Mouse (Mus musculus) midbrain, postnatal 0 days (tissue): ENCODE data around the gene Dffa. TPM values are rescaled to one million over a fixed set of nuclear protein-coding genes. Genes with fewer than 3 reads are reported as not detected.

ENCODE experiments used
- ATAC-seq: fragments of 200-750 bp; cut with Nextera tagmentation; 2 replicates; pipeline ENCODE4 v1.8.0; 2017; ENCODE audit warnings: moderate number of reproducible peaks, mild to moderate bottlenecking, moderate TSS enrichment, moderate library complexity; ENCODE audit not compliant: low FRiP score
- DNase-seq: peaks from one replicate; pipeline ENCODE4 v3.0.0-alpha.2; 2015; ENCODE audit warnings: low spot score
- H3K27ac ChIP-seq: fragments of 300-500 bp; sonication (generic); 2 replicates; pipeline ENCODE4 v1.5.1; 2014; ENCODE audit warnings: low read depth, mild to moderate bottlenecking, low read length, mixed read lengths
- H3K27me3 ChIP-seq: fragments of 300-500 bp; sonication (generic); 2 replicates; pipeline ENCODE4 v1.6.1; 2014; ENCODE audit warnings: low read length, control low read depth, mixed read lengths; ENCODE audit not compliant: insufficient read depth
- H3K36me3 ChIP-seq: fragments of 300-500 bp; sonication (generic); 2 replicates; pipeline ENCODE4 v1.6.1; 2014; ENCODE audit warnings: low read length, control low read depth, mixed read lengths; ENCODE audit not compliant: insufficient read depth
- H3K4me1 ChIP-seq: fragments of 300-500 bp; sonication (generic); 2 replicates; pipeline ENCODE4 v1.6.1; 2014; ENCODE audit warnings: mild to moderate bottlenecking, control low read depth, antibody characterized with exemption, low read length, mixed read lengths; ENCODE audit not compliant: insufficient read depth
- H3K4me2 ChIP-seq: fragments of 300-500 bp; sonication (generic); 2 replicates; pipeline ENCODE4 v1.6.1; 2014; ENCODE audit warnings: low read depth, mild to moderate bottlenecking, low read length, mixed read lengths; ENCODE audit not compliant: poor library complexity, severe bottlenecking
- H3K4me3 ChIP-seq: fragments of 300-500 bp; sonication (generic); 2 replicates; pipeline ENCODE4 v1.5.1; 2014; ENCODE audit warnings: low read depth, mild to moderate bottlenecking, low read length, moderate library complexity
- H3K9ac ChIP-seq: fragments of 300-500 bp; sonication (generic); replicated peaks from 2 replicates; pipeline ENCODE4 v1.6.1; 2014; ENCODE audit warnings: mild to moderate bottlenecking, low read length, moderate library complexity, mixed read lengths; ENCODE audit not compliant: poor library complexity, severe bottlenecking
- H3K9me3 ChIP-seq: fragments of 300-500 bp; sonication (generic); 2 replicates; pipeline ENCODE4 v1.6.1; 2016; ENCODE audit warnings: low read length, control low read depth
- CTCF ChIP-seq: IDR thresholded peaks from 2 replicates; pipeline ENCODE4 v1.5.1; 2016; ENCODE audit warnings: antibody characterized with exemption, mild to moderate bottlenecking
- WGBS: fragments of 180-500 bp; shearing (Covaris S2); extraction: QIAGEN DNeasy Blood & Tissue Kit; methylation state at CpG from one replicate; pipeline ENCODE4 v1.1.7; 2014; 5-methylcytosine and 5-hydroxymethylcytosine counted together
- polyA plus RNA-seq: library from polyadenylated mRNA; unstranded; fragments of >200 nt; fragmentation: Nextera tagmentation; extraction: Ambion mirVana; gene quantifications from 2 replicates; pipeline ENCODE4 v1.2.1, GENCODE M21; 2015
- total RNA-seq: library from RNA; depleted of rRNA; stranded (reverse); fragments of >200 nt; gene quantifications from 2 replicates; pipeline ENCODE4 v1.2.3, GENCODE M21; 2014

Dffa gene
- total and polyA plus RNA-seq, 2 experiments from 2014 or later = 10.5 to 23.3 TPM

DNA sequence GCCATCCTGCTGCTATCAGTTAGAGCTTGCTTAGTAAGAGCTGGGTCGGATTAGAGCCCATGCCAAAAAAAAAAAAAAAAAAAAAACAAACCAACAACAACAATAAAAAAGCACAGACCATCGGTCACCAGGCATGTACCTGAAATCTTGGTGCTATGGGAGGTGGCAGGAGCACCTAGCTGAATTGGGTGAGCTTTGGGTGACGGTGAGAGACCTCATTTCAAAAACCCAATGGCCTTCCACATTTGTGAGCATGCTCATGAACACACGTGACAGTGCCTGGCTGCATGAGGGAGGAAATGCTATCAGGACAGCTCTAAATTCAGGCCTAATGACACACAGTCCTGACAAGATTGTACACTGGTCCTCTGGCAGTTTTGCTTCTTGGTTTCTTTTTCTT lies 44.1 kb downstream of the Dffa start:
- no peak for DNase-seq
- TF ChIP-seq CTCF = no peak
- Histone ChIP-seq H3K4me2 (no peak overlapping the region), H3K4me3 (no peak overlapping the region), H3K27ac (no peak overlapping the region), H3K9me3 (no peaks in the 10 kb centered on the region), H3K27me3 (no peaks in the 10 kb centered on the region), H3K36me3 (peaks cover 36% of the 10 kb centered on the region), H3K9ac (no peak overlapping the region), H3K4me1 (no peaks in the 10 kb centered on the region)
- no peak for ATAC-seq
- 83% methylated on average over 4 of the region's 4 CpGs for WGBS

DNA sequence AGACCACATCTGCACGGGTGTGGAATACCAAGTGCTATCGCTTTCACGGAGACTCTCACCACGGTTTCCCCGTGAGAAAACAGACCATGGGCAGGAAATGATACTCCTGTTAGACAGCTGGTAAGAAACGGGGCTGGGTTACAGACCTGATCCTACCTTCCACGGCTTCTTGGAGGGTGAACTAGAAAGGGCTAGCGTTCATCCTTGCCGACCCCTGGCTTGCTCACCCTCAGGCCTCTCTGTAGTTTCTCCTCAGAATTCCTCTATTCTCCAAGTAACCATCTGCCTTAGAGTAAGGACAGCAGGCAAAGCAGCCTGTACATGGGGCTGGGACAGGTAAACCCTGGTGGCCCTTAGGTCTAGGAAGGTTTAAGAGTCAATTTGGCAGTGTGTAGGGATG lies 45.2 kb downstream of the Dffa start:
- no peak overlapping the region for H3K4me2 ChIP-seq
- H3K9me3 ChIP-seq = no peaks in the 10 kb centered on the region
- H3K4me3 ChIP-seq = no peak overlapping the region
- DNase-seq (no peak), ATAC-seq (no peak)
- no peak overlapping the region for H3K9ac ChIP-seq
- 83% methylated on average over 9 of the region's 9 CpGs for WGBS
- no peaks in the 10 kb centered on the region for H3K4me1 ChIP-seq
- no peak overlapping the region for H3K27ac ChIP-seq
- H3K27me3 ChIP-seq = no peaks in the 10 kb centered on the region
- H3K36me3 ChIP-seq = peaks cover 46% of the 10 kb centered on the region
- TF ChIP-seq CTCF = no peak

DNA sequence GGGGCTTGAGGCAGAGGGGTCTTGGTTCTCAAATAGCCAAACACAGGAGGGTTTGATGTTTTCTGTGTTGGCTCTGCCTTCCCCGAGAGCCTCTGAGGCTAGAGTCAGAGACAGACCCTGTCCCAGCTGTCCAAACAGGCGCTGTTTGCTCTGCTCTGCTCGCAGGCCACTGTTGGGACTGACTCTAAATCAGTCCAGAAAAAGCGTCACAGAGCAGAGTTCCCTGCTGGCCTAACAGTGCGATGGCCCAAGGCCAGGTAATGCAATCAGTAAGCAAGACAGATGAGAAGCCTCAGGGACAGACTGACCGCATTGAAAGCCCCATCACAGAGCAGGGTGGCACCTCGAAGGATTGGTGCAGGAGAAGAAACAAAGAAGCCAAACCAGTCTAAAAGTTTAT lies 45.7 kb downstream of the Dffa start:
- H3K4me1 ChIP-seq = no peaks in the 10 kb centered on the region

DNA sequence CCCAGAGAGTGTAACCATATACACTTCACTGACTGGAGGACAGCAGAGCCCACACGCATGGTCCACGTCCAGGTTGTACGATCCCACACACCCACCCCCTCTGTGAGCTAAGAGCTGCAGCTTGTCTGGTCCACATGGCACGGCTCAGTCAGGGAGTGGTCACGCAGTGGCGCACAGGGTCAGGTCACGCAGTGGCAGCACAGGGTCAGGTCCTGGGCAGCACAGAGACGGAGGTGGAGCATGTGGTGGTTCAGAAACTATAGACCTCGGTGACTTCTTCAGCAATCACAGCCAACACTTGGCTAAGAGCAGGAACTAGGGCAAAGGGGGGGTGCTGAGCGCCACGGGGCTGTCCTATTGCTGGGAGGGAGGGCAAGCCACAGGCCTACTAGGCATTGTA lies 46.3 kb downstream of the Dffa start:
- H3K9ac ChIP-seq = no peak overlapping the region
- 87% methylated on average over 11 of the region's 11 CpGs for WGBS
- DNase-seq = no peak
- no peak for ATAC-seq
- no peak overlapping the region for H3K4me2 ChIP-seq
- no peak overlapping the region for H3K27ac ChIP-seq
- no peaks in the 10 kb centered on the region for H3K9me3 ChIP-seq
- H3K4me3 ChIP-seq = no peak overlapping the region
- TF ChIP-seq CTCF = no peak
- H3K36me3 ChIP-seq = peaks cover 53% of the 10 kb centered on the region
- no peaks in the 10 kb centered on the region for H3K27me3 ChIP-seq
- no peaks in the 10 kb centered on the region for H3K4me1 ChIP-seq

More for the DNA sequence above, 45.7 kb downstream of the Dffa start:
- Histone ChIP-seq H3K4me3 (no peak overlapping the region), H3K4me2 (no peak overlapping the region), H3K27ac (no peak overlapping the region), H3K27me3 (no peaks in the 10 kb centered on the region), H3K36me3 (peaks cover 49% of the 10 kb centered on the region), H3K9me3 (no peaks in the 10 kb centered on the region), H3K9ac (no peak overlapping the region)
- TF ChIP-seq CTCF = no peak
- DNase-seq = no peak
- WGBS = 82% methylated on average over 7 of the region's 7 CpGs
- ATAC-seq = no peak

DNA sequence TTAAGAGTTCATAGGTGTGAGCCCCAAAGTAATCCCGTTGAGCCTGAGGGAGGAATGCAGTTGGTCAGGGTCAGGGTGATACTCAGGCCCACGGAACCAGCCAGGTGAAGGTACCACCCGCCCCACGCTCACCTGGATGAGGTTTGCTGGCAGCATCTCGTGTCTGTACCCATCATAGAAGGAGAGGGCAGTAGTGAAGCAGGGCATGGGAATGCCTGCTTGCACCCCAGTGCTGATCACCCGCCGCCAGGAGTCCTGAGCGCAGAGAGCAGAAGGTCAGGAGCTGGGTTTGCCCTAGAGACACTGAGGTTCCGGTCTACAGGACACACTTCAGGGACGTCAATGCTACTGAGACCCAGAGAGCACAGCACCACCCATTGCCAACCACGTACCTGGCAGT lies 46.8 kb downstream of the Dffa start:
- WGBS = 94% methylated on average over 11 of the region's 11 CpGs
- TF ChIP-seq CTCF = no peak
- DNase-seq = no peak

DNA sequence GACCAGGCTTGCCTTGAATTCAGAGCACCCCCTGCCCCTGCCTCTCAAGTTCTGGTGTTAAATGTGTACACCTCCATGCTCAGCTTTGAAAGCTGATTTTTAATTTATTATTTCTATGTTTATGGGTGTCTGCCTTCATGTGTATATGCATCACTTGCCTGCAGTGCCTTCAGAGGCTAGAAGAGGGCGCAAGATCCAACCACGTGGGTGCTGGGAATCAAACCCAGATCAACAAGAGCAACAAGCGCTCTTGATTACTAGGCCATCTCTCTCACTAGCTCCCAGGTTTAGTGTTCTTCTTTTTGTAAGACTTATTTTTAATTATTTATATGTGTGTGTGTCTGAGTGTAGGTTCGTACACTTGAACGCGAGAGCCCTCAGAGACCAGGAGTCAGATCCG lies 50.9 kb downstream of the Dffa start:
- H3K9me3 ChIP-seq = no peaks in the 10 kb centered on the region
- H3K27ac ChIP-seq = no peak overlapping the region
- DNase-seq = no peak
- ATAC-seq = no peak
- H3K4me1 ChIP-seq = no peaks in the 10 kb centered on the region
- no peak overlapping the region for H3K4me2 ChIP-seq
- WGBS = 98% methylated on average over 7 of the region's 7 CpGs
- no peak for TF ChIP-seq CTCF
- H3K27me3 ChIP-seq = no peaks in the 10 kb centered on the region
- peaks cover 80% of the 10 kb centered on the region for H3K36me3 ChIP-seq
- no peak overlapping the region for H3K9ac ChIP-seq
- H3K4me3 ChIP-seq = no peak overlapping the region

More for the DNA sequence above, 46.8 kb downstream of the Dffa start:
- Histone ChIP-seq H3K4me1 (no peaks in the 10 kb centered on the region), H3K4me2 (no peak overlapping the region), H3K4me3 (no peak overlapping the region), H3K36me3 (peaks cover 53% of the 10 kb centered on the region), H3K9ac (no peak overlapping the region), H3K27me3 (no peaks in the 10 kb centered on the region), H3K27ac (no peak overlapping the region), H3K9me3 (no peaks in the 10 kb centered on the region)
- no peak for ATAC-seq
